Mouse (Mus musculus) hindbrain, postnatal 0 days (tissue): ENCODE results near the gene Sdc3. TPM values are rescaled to one million over a fixed set of nuclear protein-coding genes. Genes with fewer than 3 reads are reported as not detected.

Experiments used
- ATAC-seq: fragments of 200-750 bp; cut with Nextera tagmentation; 2 replicates; pipeline ENCODE4 v1.8.0; 2017; ENCODE audit warnings: mild to moderate bottlenecking, moderate TSS enrichment, moderate library complexity
- DNase-seq: peaks from one replicate; pipeline ENCODE4 v3.0.0-alpha.2; 2015; ENCODE audit warnings: low spot score
- H3K27ac ChIP-seq: fragments of 300-500 bp; sonication (generic); 2 replicates; pipeline ENCODE4 v1.5.1; 2014; ENCODE audit warnings: mild to moderate bottlenecking
- H3K27me3 ChIP-seq: fragments of 300-500 bp; sonication (generic); 2 replicates; pipeline ENCODE4 v1.6.1; 2014; ENCODE audit warnings: low read length, mixed read lengths; ENCODE audit not compliant: insufficient read depth
- H3K36me3 ChIP-seq: fragments of 300-500 bp; sonication (generic); 2 replicates; pipeline ENCODE4 v1.6.1; 2014; ENCODE audit warnings: low read length, mixed read lengths; ENCODE audit not compliant: insufficient read depth
- H3K4me1 ChIP-seq: fragments of 300-500 bp; sonication (generic); 2 replicates; pipeline ENCODE4 v1.6.1; 2014; ENCODE audit warnings: antibody characterized with exemption, low read length, mixed read lengths; ENCODE audit not compliant: insufficient read depth
- H3K4me2 ChIP-seq: fragments of 300-500 bp; sonication (generic); 2 replicates; pipeline ENCODE4 v1.6.1; 2014; ENCODE audit warnings: low read depth, mild to moderate bottlenecking, low read length, moderate library complexity, mixed read lengths
- H3K4me3 ChIP-seq: fragments of 300-500 bp; sonication (generic); 2 replicates; pipeline ENCODE4 v1.5.1; 2014; ENCODE audit warnings: low read length
- H3K9ac ChIP-seq: fragments of 300-500 bp; sonication (generic); replicated peaks from 2 replicates; pipeline ENCODE4 v1.6.1; 2014; ENCODE audit warnings: mild to moderate bottlenecking, low read length, moderate library complexity, mixed read lengths
- H3K9me3 ChIP-seq: fragments of 300-500 bp; sonication (generic); 2 replicates; pipeline ENCODE4 v1.6.1; 2016; ENCODE audit warnings: low read length, mixed read lengths
- CTCF ChIP-seq: IDR thresholded peaks from 2 replicates; pipeline ENCODE4 v1.5.1; 2016; ENCODE audit warnings: antibody characterized with exemption, control low read depth, low read depth
- WGBS: fragments of 180-500 bp; shearing (Covaris S2); extraction: QIAGEN DNeasy Blood & Tissue Kit; methylation state at CpG from one replicate; pipeline ENCODE4 v1.1.7; 2014; 5-methylcytosine and 5-hydroxymethylcytosine counted together
- polyA plus RNA-seq: library from polyadenylated mRNA; unstranded; fragments of >200 nt; fragmentation: Nextera tagmentation; extraction: Ambion mirVana; gene quantifications from 2 replicates; pipeline ENCODE4 v1.2.1, GENCODE M21; 2015
- total RNA-seq: library from RNA; depleted of rRNA; stranded (reverse); fragments of >200 nt; gene quantifications from 2 replicates; pipeline ENCODE4 v1.2.3, GENCODE M21; 2014

Gene Sdc3
- total and polyA plus RNA-seq, 2 experiments from 2014 or later: 180 to 587 TPM

GRCm38 (mm10) chr4:130773899-130774298 is 18.4 kb upstream of the Sdc3 start:
- ATAC-seq (no peak), DNase-seq (no peak)
- Histone ChIP-seq H3K27ac (no peak overlapping the region), H3K9ac (no peak overlapping the region), H3K4me2 (no peak overlapping the region), H3K4me1 (no peaks in the 10 kb centered on the region), H3K4me3 (no peak overlapping the region), H3K36me3 (peaks cover 31% of the 10 kb centered on the region; the same call in 1 of the 2 replicates), H3K9me3 (no peaks in the 10 kb centered on the region), H3K27me3 (no peaks in the 10 kb centered on the region)
- 58% methylated on average over 4 of the region's 4 CpGs for WGBS
- no peak for TF ChIP-seq CTCF

DNA sequence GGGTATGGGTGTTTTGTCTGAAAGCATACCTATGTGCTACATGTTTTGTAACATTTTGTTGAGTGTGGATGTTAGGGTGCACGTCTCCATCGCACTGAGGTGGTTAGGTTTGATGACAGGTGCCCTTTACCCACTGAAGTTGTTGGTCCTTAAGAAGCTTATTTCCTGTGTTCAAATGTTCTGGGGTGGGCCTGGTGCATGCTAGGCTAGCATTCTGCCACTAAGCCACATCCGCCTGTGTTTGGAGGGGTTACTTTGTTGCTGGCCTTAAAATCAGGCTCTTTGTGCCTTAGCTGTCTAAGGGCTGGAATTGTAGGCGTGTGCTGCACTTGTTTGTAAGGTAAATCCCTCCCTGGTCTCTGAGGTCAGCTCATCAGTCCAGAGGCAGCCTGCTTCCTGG is 17.5 kb upstream of the Sdc3 start:
- WGBS: 92% methylated on average over 4 of the region's 4 CpGs
- TF ChIP-seq CTCF: no peak

GRCm38 (mm10) chr4:130777647-130778046 is 14.7 kb upstream of the Sdc3 start:
- Histone ChIP-seq H3K4me1 (no peaks in the 10 kb centered on the region), H3K27me3 (no peaks in the 10 kb centered on the region), H3K4me3 (no peak overlapping the region), H3K4me2 (no peak overlapping the region), H3K36me3 (peaks cover 32% of the 10 kb centered on the region; the same call in 1 of the 2 replicates), H3K9ac (no peak overlapping the region), H3K9me3 (no peaks in the 10 kb centered on the region), H3K27ac (no peak overlapping the region)
- TF ChIP-seq CTCF: no peak
- ATAC-seq (no peak), DNase-seq (peak; percentile 51)
- 47% methylated on average over 10 of the region's 10 CpGs for WGBS

More for the DNA sequence above, 17.5 kb upstream of the Sdc3 start:
- Histone ChIP-seq H3K27ac (no peak overlapping the region), H3K9ac (no peak overlapping the region), H3K9me3 (no peaks in the 10 kb centered on the region), H3K27me3 (no peaks in the 10 kb centered on the region), H3K4me2 (no peak overlapping the region), H3K4me3 (no peak overlapping the region), H3K4me1 (no peaks in the 10 kb centered on the region), H3K36me3 (peaks cover 34% of the 10 kb centered on the region; the same call in 1 of the 2 replicates)
- DNase-seq (no peak), ATAC-seq (no peak)

GRCm38 (mm10) chr4:130779037-130779436 is 13.3 kb upstream of the Sdc3 start:
- Histone ChIP-seq H3K36me3 (peaks cover 18% of the 10 kb centered on the region; the same call in 1 of the 2 replicates), H3K4me1 (no peaks in the 10 kb centered on the region), H3K9me3 (no peaks in the 10 kb centered on the region), H3K27me3 (no peaks in the 10 kb centered on the region), H3K4me2 (no peak overlapping the region), H3K27ac (no peak overlapping the region), H3K4me3 (no peak overlapping the region), H3K9ac (no peak overlapping the region)
- 41% methylated on average over 3 of the region's 3 CpGs for WGBS
- DNase-seq: peak; percentile 34
- no peak for TF ChIP-seq CTCF
- ATAC-seq: no peak

- WGBS: 95% methylated on average over 2 of the region's 2 CpGs
- no peak overlapping the region for H3K27ac ChIP-seq
- no peak for ATAC-seq
- no peaks in the 10 kb centered on the region for H3K4me1 ChIP-seq
- H3K27me3 ChIP-seq: no peaks in the 10 kb centered on the region
- H3K9me3 ChIP-seq: no peaks in the 10 kb centered on the region
- H3K36me3 ChIP-seq: peaks cover 6% of the 10 kb centered on the region; the same call in 1 of the 2 replicates
- H3K4me2 ChIP-seq: no peak overlapping the region
- H3K4me3 ChIP-seq: no peak overlapping the region
- DNase-seq: no peak
- TF ChIP-seq CTCF: no peak
- no peak overlapping the region for H3K9ac ChIP-seq
Observed at GRCm38 (mm10) chr4:130782492-130782891, 9.8 kb upstream of the Sdc3 start.

DNA sequence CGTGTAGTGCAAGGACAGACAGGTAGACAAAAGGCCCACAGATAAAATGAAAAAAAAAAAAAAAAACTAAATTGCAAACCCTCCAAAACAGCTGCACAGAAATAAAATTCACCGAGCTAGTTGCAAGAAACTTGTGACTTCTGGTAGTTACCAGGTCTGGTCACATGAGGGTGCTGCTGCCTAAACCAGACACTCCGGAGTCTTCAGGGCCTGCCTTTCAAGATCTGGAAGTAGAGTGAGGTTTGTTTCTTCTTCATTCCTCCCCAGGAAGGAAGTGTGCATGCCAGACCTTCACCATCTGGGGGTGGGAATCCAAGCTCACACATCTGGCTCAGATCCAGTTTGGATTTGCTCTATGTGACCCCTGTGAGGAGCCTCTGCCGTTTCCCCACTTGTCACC is 7.6 kb upstream of the Sdc3 start:
- H3K36me3 ChIP-seq: peaks cover under 1% of the 10 kb centered on the region; the same call in 1 of the 2 replicates
- no peak overlapping the region for H3K4me2 ChIP-seq
- 22% methylated on average over 4 of the region's 4 CpGs for WGBS
- H3K27ac ChIP-seq: no peak overlapping the region
- DNase-seq: peak; percentile 80
- TF ChIP-seq CTCF: peak; percentile 85
- ATAC-seq: 0 out of 2 replicates have a peak, but pooled peaks have one; percentile 39
- H3K4me1 ChIP-seq: no peaks in the 10 kb centered on the region
- no peak overlapping the region for H3K9ac ChIP-seq
- H3K27me3 ChIP-seq: no peaks in the 10 kb centered on the region
- no peaks in the 10 kb centered on the region for H3K9me3 ChIP-seq
- H3K4me3 ChIP-seq: no peak overlapping the region

GRCm38 (mm10) chr4:130787530-130787929 is 4.8 kb upstream of the Sdc3 start:
- no peak overlapping the region for H3K4me3 ChIP-seq
- DNase-seq: no peak
- ATAC-seq: no peak
- 84% methylated on average over 5 of the region's 5 CpGs for WGBS
- no peaks in the 10 kb centered on the region for H3K27me3 ChIP-seq
- H3K27ac ChIP-seq: no peak overlapping the region
- no peaks in the 10 kb centered on the region for H3K9me3 ChIP-seq
- H3K36me3 ChIP-seq: no peaks in the 10 kb centered on the region
- H3K4me1 ChIP-seq: 0 out of 2 replicates have a peak, but pooled peaks cover 4% of the 10 kb centered on the region
- H3K9ac ChIP-seq: no peak overlapping the region
- H3K4me2 ChIP-seq: no peak overlapping the region
- TF ChIP-seq CTCF: no peak
